Mouse (Mus musculus): ENCODE measurements around the gene Lck.

Lck gene

DNA sequence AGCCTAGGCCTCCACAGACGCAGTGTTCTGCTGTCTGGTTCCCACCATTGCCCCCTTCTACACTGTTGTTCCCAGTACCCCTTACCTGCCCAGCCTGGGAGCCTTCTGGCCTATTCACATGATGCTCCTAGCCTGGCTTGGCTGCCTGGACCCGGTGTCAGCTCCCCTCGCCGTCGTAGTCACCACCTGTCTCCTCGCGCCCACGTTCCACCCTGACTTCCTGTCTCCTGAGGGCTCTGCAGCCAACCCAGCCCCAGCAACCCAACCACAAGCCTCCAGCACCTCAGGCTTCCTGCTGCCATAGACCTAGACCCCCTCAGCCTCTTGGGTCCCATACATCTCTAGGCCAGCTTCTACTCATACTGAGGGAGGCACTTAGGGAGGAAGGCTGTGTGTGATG lies at the start of gene Lck:
Gene Lck (minus strand): TSS at position 212 of the 400 bp plus-strand sequence.
- WGBS = 92% methylated on average over 8 of the region's 8 CpGs

DNA sequence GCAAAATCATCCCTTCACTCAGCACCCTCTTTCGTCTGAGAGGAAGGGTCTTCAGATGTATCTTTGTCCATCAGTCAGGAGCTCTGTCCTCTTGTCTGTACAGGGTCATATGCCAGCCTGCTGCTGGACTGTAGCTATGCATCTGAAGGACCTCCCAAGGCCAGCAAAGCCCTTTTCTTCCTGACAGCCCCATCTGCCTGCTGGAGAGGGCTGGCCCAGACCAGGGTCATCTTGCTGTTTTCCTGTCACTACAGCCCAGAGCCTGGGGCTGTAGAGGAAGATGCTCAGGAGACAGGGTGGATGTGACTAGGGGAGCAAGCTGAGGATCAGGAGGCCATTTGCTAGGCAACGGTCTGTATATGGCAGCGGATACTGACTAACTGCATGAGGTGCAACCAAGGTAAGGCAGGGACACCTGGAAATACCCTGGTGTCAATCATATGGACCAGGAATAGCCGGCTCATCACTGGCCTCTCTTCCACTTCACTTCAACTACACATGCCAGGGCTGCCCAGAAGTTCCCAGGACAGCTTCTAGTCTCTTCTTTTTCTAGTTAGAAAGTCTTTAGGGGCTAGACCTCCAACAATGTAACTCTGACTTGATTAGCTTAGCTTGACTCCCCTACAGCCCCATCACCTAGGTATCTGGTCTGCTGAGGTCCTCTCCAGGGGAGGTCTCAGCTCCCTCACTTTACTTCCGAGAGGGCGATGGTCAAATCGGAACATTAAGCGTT lies 49.5 kb upstream of the Lck start:
- WGBS = 10% methylated on average over 8 of the region's 8 CpGs

DNA sequence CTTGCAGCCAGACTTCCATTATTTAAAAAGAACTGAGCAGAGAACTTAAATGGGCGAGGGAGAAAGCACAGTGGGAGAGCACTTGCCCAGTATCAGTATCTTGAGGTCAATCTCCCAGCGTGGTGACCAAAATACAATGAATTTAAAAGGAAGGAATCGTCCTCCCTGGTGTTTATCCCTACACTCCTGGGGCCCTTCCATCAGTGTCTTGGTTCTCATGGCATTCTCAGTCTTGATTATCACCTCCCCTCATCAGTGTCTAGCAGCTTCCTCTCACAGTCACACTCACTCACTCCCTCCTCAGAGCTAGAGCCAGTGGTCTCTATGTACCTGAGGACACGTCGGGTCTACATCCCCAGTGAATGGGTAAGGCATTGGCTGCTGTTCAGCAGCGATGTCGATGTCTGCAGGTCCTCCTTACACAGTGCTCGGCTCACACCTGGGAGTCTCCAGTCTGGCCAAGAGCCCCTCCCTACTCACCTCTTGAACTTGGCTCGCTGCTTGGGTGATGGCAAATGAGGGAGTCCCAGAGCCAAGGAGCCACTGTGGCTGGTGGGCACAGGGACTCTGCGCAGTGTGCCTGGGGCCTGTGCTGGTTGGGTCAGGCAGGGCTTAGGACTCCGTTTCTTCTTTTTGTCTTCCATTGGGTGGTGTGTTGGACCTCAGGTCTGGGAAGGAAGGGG lies 48.8 kb upstream of the Lck start:
- 51% methylated on average over 11 of the region's 11 CpGs for WGBS

DNA sequence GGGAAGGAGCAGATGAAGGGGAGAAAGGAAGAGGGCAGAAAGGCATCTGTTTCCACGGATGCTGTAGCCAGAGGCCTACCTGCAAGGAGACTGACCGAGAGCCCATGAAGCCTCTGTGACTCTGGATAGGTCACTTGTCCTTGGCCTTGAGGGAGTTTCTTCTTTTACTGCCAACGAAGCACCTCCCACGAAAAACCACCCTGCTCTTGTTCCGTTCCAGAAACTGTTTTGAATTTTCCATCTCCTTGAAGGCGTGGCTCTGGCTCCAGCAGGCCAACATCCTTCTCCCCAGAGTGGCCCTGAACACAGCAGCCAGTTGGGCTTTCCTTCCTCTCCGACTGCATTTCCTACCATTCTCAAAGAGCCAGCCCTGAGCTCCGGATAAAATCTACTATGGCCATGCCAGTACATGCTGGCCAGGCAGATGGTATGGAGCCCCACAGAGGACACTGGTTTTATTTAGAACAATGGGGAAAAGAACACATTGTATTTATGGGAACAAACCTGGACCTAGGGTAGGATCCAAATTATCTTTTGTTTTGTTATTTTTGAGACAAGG lies 47.9 kb upstream of the Lck start:
- whole genome bisulfite sequencing = 36% methylated on average over 8 of the region's 8 CpGs

DNA sequence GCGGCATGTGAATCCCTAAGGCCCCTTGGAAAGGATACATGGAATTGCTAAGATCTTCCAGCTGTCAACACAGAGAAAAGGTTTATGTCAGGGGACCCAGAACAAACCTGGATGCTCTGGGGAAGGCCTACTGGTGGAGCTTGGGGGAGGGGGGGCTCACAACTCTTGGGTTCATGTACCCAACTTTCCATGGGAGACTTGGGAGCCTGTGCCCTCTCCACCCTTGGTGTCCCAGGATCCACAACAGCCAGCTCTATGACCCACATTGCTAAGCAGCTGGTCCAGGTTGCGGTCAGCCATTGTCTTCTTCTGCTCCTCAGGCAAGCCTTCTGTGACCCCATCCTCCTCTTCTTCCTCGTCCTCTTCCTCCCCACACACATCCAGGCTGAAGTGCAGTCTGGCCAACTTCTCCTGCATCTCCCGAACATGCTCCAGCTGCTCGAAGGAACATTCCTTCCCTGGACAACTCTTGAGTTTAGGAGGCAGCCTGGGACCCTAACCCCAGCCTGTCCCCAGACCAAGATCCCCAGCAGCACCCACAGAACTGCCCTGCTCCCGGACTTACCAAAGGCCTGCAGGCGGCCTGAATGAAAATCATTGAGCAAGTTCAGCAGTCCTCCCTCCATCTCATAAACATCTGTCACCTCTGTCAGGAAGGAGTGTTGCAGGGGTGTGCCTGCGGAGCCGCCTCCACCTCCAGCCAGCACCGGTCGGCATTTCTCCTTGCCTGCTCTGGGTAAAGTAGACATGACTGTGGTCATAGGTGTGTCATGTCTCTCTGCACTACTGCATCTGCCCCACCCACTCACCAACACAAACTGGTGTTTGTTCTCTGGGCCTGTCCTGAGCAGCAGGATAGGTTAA lies 47.2 kb upstream of the Lck start:
- 79% methylated on average over 11 of the region's 11 CpGs for WGBS

DNA sequence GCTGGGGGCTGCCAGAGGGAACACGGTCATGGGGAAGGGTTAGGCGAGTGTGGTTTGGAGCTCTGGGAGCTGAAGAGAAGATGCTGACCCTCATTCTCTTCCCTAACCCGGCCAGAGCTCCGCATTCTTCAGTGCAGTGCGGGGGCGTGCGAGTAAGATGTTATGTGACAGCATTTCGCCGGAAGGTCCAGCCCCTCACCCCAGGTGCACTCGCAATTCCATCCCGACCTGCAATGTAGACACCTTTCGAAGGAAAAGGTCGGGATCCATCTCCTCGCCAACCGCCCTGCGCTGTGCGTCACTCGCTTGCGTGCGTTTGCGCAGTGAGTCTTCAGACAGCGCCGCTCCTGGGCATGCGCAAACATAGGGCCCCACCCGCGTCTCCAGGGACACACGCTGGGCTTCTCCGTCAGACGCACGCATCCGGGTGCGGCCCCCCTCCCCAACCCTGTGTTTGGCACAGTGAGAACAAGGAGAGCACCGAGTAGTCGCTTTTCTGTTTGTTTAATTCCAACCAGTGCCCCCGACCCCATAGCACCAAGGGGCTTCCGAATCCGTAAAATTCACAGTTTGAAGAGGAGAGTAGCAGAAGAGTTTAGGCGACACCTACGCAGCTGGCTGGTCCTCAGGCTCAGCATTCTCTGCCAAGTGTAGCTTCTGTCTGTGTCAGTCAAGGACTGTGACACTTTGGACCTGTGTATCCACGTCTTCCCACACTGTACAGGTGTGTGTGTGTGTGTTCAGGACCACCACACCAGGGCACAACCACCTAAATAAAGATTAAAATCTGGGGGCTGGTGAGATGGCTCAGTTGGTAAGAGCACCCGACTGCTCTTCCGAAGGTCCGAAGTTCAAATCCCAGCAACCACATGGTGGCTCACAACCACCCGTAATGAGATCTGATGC lies 45.6 kb upstream of the Lck start, which contains the start of gene Iqcc:
Gene Iqcc (minus strand): TSS at position 314 of the 906 bp plus-strand sequence.
- WGBS = 4% methylated on average over 44 of the region's 44 CpGs

DNA sequence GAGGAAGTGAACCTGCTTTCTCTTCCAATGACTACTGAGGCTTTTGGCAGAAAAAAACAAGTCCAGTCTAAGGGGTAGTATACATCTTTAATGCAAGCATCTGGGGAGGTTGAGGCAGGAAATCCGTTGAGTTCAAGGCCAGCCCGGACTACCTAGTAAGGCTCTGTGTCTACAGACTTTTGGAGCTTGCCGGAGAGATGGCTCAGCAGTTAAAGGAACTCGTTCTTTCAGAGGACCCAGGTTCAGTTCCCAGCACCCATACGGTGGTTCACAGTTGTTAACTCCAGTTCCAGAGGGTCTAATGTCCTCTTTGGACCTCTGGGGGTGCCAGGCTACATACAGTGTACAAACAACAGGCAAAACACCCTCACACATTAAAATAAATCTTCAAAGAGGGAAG lies 44.6 kb upstream of the Lck start:
- 92% methylated on average over 5 of the region's 5 CpGs for WGBS

DNA sequence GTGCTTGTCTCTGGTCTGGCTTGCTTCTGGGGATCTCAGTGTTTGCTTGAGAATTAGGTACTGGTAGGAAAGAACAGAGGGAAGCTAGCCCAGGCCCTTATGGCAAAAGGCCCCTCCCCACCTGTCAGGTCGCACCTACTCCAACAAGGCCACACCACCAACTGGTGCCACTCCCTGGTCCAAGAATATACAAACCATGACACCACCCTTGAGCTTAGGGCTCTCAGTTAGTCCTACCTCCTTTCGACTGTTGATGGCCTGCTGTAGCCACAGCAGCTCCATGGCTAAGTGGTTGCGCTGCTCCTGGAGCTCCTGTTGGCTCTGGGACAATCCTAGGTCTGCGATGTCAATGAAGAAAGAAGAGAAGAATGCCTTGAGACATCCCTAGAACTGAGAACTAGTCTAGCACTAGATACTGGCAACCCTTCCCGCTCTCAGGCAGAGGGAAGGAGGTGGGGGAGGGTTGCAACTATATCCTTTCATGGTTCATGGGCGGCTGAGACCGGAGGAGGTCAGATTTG lies 43.7 kb upstream of the Lck start:
- WGBS = 94% methylated on average over 7 of the region's 7 CpGs

DNA sequence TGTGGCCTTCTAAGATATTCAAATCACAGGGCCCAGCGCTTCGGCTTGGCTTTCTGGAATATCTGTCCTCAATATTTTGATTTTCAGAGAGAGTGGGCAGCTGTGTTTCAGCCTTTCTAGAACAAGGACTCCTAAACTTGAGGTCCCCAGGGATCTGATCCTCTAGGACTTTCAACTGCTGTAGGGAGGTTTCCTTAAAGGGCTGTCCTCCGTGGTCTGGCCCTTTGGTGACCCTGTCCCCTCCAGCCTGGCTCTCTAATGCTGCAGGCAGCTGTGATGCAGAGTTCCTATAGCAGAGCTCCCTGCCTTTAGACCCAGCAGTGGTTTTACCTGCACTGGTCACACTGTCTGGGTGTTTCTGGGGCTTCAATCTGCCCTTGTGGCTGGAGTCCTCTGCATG lies 43.2 kb upstream of the Lck start:
- WGBS = 75% methylated on average over 3 of the region's 3 CpGs

DNA sequence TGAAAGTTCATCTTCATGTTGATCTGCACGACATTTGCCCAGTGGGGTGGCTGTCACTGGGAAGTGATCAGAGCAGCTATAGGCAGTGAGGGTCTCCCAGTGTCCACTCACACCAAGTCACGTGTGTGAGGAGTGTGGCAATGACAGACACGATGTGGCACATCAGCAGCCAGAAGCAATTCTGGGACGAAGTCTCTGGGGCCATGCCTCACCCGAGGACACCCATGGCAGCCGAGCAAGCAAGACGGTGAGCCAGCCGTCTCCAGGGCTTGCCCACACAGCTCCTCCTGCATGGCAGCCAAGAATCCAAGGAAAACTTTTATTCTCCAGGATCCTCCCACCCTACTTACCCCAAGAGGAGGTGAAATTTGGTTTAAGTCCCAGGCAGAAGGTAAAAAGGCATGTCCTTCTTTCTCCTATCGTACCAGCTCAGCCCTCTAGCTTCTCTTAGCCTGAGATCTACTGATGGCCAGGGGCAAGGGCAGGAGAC lies 42.4 kb upstream of the Lck start:
- 51% methylated on average over 9 of the region's 9 CpGs for WGBS

DNA sequence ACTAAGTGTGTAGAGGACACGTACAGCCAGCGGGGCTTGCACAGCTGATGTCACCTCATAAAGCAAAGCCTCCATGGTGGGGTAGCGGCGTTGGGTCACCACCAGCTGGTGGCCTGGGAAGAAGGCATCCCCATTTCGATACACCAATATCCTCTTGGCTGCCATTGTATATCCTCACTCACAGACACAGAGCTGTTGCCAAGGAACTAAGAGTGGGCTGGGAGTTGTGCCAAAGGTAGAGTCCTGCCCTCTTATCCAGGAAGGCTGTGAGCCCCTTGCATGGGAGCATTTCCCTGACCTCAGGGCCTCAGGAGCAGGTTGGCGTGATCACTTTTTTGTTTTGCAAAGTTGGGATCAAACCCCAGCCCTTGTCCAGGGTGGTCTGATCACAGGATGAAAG lies 40.7 kb upstream of the Lck start, which contains the start of gene Dcdc2b:
Gene Dcdc2b (minus strand): TSS at position 165 of the 400 bp plus-strand sequence.
- WGBS = 67% methylated on average over 6 of the region's 6 CpGs

DNA sequence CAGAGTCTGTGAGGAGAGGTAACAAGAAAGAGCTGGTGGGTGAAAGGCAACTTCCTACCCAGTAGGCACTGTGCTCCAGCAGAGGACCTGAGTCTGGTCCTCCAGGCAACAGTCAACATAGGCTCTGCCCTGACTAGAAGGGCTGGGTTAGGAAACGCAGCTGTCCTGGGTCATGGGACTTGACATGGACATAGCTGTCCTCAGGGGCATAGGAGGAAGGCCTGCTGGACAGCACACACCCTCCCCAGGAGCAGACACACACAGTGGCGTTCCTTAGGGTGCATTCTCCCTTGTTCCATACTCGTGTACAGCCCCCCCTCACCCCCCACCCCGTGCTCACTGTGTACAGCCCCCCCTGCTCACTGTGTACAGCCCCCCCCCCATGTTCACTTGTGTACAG lies 37.0 kb upstream of the Lck start:
- WGBS = 66% methylated on average over 4 of the region's 4 CpGs

DNA sequence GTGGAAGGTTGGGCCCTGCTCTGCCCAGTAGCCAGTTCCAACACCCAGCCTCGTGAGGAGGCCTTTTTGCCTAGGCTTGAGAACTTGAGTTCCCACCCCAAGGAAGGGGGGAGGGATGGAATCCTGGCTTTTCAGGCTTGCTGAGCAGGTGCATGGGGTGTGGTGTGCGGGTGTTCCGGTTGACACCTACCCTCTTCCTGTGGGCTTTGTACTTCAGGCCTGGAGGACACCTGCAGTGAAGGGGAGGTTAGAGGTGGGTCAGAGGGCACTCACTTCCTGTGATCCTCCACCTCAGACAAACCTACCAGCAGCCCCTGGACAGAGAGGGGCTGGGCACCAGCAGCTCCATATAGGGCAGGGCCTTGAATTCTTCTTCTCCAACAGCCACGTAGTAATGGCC lies 36.6 kb upstream of the Lck start:
- 73% methylated on average over 4 of the region's 4 CpGs for WGBS

DNA sequence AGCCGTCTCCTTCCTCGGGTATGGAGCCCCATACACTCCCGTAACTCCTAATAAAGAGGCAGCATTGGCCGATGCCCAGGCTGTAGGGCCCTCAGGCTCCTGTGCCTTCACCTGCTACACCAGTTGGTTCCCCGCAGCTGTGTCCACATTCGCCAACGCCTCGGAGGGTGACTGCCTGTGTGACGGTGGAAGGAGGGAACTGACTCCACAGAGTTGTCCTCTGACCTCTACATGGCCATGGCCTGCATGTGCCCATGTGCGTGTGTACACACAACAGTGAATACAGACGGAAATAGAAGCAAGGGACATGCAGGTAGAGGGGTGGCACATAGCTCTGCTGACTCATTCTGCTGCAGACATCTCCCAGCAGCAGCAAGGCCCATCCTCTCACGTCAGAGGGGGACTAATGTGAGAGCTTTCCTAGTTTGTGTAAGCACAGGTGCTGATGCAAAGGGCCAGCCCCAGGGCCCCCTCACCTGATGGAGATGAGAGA lies 35.7 kb upstream of the Lck start:
- WGBS = 71% methylated on average over 12 of the region's 12 CpGs

DNA sequence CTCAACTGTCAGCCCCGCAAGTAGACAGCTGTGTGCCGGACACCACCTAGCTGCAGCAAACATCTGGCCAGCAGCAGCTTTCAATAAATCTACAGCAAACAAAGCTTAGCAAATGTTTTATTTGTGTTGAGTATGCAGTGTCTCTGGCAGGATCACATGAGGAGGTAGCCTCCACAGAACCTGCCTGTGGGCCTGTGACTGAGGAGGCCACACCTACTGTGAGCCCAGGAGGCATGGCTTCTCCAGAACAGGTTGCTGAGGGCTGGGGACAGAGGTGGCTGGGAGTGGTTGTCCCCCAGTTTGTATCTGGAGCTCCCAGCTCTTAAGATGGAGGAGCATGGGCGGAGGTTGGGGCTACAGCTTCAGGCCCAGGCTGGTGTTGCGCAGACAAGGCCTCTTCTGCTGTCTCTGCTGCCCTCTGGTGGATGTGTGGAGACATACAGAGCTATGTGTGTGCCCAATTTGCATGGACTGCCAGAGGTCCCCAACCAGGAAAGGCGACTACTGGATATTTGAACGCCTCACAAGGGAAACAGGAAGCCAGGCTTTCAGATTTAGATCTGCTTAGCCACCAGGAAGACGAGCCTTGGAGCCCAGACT lies 35.1 kb upstream of the Lck start:
- WGBS = 29% methylated on average over 7 of the region's 7 CpGs

DNA sequence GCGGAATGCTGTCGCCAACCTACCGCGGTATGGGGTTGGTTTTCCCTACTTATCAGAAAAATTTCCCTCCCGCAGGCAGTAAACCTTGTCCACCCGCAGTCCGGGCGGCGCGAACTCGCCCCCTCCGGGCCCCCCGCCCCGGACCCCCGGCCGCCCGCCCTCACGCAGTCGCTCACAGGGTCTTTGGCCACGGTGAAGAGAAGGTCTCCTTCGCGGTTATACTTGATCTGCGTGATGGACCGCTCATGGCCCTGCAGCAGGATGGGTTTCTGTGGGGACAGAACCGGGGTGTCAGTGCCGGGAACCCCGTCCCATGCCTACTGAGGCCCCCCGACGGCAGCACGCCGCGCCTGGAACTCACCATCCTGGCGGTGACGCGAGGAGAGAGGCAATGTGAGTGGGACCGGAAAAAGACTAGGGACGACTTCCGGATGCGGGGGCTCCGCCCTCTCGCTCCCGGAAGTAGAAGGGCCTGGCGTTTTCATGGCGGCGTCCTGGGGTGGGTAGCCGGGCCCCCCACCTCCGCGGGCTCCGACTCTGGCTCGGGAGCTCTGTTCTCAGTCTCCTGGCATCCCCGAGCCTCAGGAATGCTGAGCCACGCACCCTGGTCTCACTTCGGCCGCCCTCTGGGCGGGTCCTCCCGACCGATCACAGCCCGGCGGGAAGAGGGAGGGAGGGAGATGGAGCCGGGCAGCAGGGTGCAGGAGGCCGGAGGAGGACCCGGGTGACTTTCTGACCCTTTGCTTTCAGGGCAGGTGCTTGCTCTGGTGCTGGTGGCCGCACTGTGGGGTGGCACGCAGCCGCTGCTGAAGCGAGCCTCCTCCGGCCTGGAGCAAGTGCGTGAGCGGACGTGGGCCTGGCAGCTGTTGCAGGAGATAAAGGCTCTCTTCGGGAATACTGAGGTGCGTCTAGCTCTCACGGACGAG lies 27.1 kb upstream of the Lck start, which contains the start of the genes Eif3i and Tmem234:
Gene Eif3i (minus strand): TSS at position 416 of the 926 bp plus-strand sequence.
Gene Tmem234 (plus strand): TSS at position 436 of the 926 bp plus-strand sequence.
- WGBS = 1% methylated on average over 74 of the region's 74 CpGs

DNA sequence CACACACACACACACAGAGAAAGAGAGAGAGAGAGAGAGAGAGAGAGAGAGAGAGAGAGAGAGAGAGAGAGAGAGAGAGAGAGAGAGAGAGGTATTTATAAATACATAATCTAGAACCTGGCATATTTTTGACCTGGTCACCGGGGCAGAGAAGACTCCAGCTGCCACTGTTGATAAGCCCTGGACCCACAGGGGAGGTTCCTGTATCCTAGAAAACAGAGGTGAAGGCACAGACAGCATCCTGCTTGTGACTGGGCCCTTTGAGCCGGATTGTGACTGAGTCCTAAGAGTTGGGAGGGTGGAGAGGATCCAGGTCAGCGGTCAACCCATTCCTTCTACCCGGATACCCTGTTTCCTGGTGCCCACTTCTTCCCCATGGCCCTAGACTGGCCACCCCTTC lies 15.4 kb upstream of the Lck start:
- 73% methylated on average over 4 of the region's 4 CpGs for WGBS

DNA sequence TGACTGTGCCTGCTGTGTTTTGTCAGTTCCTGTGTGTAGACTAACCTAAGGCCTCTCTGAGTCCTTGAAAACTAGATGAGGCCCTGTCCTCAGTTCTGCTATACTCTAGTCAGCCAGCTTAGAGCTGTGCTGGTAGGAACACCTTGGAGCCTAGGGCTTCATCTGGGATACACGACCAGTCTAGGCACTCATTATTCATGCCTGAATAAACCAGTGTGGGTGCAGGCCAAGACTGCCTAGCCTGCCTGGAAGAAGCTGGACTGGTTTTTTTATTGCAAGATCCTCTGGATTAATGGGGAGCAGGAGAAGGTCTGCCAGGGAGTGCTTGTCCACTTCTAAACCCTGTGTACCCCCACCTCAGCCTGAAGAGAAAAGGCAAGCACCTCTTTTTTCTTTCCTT lies 13.5 kb upstream of the Lck start:
- WGBS = 61% methylated on average over 1 of the region's 1 CpGs

DNA sequence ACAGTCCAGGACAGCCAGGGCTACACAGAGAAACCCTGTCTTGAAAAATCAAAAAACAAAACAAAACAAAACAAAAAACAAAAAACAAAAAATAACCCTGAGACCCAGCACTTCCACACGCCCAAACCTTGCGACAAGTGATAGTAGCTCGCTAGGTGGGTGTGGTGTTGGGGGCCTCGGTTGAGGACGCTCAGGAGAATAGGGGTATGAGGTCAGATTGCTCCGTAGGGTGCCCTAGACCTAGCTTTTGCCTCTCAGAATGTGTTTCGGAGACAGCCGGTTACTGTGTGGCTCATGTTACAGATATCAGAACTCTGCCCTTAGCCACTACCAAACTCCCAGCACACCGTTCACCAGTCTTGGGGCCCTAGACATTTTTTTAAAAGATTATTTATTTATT lies 12.3 kb upstream of the Lck start:
- WGBS = 91% methylated on average over 9 of the region's 9 CpGs
